Mouse (Mus musculus): ENCODE results near the gene Ank3. TPM values are rescaled to one million over a fixed set of nuclear protein-coding genes. Genes with fewer than 3 reads are reported as not detected.
"Not testable (repeated sequence)": the region's sequence is repeated elsewhere in the genome, so short reads cannot be mapped to it uniquely, and the experiment has no call there.

Ank3 gene
- polyA plus RNA-seq, 3 experiments from 2014 or later, result 0.58 to 0.98 TPM; not detected in 1

GRCm38 (mm10) chr10:69910726-69911125 is 512.2 kb downstream of the Ank3 start:
- not testable (repeated sequence) for ATAC-seq

DNA sequence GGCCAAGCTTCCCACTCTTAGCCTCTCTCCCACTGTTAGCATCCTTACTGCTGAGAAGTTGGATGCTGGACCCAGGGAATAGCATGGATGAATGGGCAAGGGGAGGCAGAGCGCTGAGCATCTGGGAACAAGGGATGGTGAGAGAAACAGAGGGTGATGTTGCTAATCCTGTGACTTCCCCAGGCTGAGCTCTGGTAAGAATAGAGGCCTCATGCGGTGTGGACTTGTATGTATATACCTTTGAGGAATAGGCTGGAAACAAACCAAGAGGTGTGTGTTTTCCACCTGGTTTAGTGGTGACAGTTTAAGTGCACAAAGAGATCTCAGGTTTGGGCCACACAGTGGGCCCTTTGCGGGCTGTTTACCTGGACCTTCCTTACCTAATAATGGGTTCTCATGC is 517.0 kb downstream of the Ank3 start:
- ATAC-seq, result no peak

GRCm38 (mm10) chr10:69916205-69916604 is 517.6 kb downstream of the Ank3 start:
- ATAC-seq, result no peak

DNA sequence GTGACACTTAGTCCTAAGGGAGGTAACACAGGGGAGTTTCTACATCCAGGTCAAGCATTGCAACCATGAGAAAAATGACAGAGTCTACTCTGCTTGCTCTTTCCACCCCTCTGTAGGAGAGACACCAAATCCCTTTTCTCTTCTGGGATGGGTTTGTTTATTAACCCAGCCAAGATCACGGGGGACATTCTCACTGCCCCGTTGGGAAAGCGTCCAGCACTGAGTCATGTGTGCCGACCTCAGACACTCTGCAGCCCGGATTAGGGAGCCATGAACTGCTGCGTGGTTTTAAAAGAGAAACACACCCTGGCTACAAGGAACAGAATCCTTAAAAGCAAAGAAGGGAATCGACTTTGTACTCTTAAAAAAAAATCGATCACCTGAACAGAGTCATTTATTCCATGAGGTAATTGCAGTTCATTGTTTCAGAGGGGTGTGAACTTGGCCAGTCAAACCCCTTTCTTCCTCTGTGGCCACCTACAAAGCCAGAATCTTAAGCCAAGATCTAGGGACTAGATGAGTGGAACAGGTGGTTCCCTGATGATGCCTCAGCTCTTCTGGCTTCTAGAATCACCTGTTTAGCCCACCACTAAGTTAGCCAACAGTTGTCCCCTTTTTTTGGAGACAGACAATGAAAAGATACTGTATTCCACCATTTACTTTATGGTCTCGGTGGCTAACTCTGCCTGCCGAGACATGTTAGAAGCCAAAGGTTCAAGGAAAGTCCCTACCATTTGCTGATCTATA is 518.3 kb downstream of the Ank3 start:
- ATAC-seq, result no peak

GRCm38 (mm10) chr10:69917711-69918110 is 519.1 kb downstream of the Ank3 start:
- no peak for ATAC-seq

GRCm38 (mm10) chr10:69918461-69919151 is 520.0 kb downstream of the Ank3 start:
- ATAC-seq, result no peak

GRCm38 (mm10) chr10:69919152-69919492 is 520.5 kb downstream of the Ank3 start:
- ATAC-seq, result no peak

- ATAC-seq, result no peak
Measured at GRCm38 (mm10) chr10:69919746-69920145, 521.2 kb downstream of the Ank3 start.

DNA sequence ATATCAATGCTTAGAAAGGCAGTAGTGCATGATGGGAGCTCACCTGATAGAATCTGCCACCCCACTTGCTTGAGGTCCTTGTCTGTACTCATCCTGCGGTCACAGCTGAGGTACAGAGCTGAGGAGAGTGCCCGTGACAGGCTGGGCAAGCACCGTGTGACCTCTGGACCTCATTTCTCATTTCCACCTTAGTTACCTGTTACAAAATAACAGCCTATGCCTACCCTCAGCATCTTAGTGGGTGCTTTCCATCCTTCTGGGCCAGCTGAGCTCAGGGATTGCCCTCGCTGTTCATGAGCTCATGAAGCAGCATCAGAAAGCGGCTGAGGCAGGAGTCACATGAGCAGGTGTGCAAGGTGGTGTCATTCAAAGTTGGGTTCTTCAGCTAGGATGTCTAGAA is 523.5 kb downstream of the Ank3 start:
- ATAC-seq, result no peak

GRCm38 (mm10) chr10:69923801-69924200 is 525.2 kb downstream of the Ank3 start:
- ATAC-seq, result no peak

- ATAC-seq, result no peak
Measured at GRCm38 (mm10) chr10:69924321-69924720, 525.7 kb downstream of the Ank3 start.

DNA sequence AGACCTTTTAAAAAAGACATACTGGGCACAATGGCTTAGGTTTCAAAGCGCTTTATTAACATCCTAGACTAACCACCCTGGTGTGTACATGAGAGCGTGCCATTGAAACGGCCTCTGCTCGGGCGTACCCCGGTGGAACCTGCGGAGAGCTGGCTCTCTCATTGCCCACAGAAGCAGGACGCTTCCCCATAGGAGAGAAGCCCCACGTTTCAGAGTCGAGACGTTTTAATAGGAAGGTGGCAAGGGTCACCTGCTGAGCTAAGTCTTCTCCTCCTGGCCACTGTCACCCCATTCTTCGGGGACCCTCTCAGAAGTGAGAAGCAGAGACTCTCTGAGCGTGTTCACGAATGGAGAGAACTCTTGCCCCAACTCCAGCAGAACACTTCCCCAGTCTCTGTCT is 526.3 kb downstream of the Ank3 start:
- no peak for ATAC-seq

DNA sequence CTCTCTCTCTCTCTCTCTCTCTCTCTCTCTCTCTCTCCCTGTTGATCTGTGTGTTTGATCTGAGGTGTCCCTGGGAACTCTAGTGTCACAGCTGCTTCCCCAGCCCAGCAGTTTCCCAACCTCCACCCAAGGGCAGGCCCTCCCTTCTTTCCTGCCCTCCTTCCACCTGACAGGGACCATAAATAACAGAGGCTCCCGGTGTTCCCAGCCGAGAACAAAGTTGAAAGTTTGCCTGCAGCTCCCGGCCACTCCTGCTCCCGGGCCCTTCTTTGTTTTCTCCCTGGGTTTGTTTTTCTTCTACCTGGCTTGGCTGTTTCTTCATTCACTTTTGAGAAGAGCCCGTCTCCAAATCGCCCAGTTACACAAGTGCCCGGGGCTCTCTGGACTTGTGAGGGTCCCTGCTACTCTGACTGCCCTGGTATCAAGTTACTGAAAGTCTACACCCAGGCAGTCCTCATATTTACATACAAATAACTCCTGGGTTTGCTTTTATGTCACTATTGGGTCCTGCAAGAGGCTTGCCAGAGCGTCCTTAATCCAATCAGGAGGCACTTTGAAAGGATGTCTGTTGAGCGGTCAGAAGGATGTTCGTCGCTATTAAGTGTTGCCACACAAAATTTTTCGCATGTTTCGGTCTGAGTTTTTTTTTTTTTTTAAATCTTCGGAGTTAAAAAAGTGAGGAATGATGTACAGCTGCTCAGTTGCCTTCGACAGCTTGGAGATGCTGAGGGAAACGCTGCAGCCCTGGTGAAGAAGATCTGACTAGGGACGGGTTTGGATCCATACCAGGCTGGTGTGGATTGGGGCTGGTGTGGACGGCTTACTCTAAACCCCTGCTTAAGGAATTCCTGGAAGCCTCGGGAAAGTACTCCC is 526.9 kb downstream of the Ank3 start:
- no peak for ATAC-seq

DNA sequence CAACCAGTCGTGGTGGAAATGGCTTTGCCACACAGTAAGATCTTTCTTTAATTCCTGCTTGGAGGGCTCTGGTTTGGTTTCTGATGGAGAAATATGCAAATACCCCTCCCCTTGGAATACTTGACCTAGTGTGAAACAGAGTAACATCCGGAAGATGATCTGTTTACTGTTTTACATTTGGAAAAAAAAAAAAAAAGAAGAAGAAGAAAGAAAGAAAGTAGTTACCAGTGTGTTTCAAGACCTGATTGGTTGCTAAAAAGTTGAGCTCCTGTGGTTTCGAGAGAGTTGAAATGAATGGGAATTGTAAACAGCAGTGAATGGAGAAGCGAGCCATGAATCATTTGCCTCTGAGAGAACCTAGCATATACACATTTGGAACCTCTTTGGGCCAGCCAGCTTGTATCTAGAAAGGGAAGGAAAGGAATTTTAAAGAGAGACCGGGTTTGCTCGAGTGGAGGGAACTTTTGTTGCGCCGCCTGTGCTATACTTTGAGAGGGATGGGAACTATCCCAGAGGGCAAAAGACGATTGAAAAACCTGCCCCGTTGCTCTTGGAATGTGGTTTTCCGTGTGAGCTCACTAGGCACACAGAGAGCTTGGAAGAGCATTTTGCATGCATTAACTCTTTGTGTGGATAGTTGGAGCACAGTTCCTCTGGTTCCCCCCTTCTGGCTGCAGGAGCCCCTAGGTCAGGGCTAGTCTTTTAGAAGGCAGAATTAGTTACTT is 527.7 kb downstream of the Ank3 start:
- no peak for ATAC-seq

DNA sequence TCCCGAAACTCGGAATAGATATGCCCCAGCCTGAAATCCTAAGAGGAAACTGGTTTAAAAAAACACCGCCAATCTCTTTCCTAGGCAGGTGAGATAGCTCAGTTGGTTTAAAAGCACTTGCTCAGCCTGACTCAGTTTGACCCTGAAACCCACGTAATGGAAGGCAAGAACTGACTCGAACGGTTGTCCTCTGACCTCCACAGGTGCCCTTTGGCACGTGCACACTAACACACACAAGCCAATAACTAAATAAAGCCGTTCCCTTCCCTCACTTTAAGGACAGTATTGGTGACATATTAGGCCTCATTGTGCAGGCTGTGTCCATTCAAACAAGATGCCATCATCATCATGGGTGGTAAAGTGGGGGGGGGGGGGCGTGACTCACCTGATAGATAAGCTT is 528.4 kb downstream of the Ank3 start:
- no peak for ATAC-seq

GRCm38 (mm10) chr10:69928358-69928757 is 529.8 kb downstream of the Ank3 start:
- ATAC-seq, result no peak

DNA sequence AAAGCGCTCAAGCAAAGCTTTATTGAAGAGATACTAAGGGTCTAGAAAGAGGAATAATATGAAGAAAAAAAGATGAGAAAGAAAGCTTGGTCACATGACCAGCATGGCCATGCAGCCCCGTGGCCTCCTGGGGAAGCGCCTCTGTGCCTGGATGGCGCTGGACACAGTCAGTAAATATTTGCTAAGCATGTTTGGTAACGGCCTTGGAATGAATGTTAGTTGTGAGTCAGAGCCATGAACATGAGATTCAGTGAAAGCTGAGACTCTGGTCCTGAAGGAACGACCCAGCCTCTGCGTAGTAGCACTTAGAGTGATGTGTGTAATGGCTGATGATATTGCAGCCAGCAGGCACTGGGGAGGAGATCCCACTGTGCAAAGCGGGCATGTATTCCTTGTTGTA is 531.9 kb downstream of the Ank3 start:
- ATAC-seq, result no peak

GRCm38 (mm10) chr10:69936443-69937067 is 538.0 kb downstream of the Ank3 start:
- ATAC-seq, result no peak

- ATAC-seq, result no peak
Measured at GRCm38 (mm10) chr10:69937291-69937921, 538.8 kb downstream of the Ank3 start.

DNA sequence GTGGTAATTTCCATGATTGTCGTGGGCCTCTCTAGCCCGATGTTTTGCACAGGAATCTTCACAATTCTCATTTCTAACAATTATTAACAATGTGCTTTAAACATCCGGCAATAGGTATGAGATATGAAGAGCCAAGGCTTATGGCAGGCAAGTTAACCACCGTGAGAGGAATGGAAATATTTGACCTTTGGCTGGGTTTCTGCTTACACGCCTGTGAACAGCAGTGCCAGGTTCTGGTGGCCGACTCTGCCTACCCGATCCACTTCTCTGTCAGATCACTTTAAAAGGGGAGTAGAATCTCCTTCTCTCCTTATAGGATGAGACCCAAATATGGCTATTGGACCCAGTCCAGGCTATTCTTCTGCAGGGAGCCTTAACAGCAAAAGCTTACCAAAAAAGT is 540.6 kb downstream of the Ank3 start:
- ATAC-seq, result no peak

DNA sequence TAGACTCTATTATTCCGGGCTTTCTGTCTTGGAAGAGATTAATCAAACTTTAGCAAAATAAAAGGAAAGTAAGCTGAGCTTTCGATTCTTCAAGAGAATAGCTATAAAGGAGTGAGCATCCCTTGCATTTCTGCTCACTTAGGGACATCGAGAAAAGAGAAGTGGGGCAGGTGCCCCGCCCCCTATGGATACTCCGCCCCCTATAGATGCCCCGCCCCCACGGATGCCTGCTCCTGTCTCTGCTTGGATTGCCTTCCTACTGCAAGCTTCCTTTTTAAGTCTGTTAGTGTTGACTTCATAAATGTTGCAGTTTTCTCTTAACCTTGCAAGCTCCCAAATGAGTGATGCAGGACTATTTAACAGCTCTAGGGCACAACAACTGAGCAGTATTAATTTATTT is 541.4 kb downstream of the Ank3 start:
- no peak for ATAC-seq

GRCm38 (mm10) chr10:69941001-69941400 is 542.4 kb downstream of the Ank3 start:
- no peak for ATAC-seq
